15 mouse cellular contexts compared by ENCODE assay signal in the genomic region with DNA sequence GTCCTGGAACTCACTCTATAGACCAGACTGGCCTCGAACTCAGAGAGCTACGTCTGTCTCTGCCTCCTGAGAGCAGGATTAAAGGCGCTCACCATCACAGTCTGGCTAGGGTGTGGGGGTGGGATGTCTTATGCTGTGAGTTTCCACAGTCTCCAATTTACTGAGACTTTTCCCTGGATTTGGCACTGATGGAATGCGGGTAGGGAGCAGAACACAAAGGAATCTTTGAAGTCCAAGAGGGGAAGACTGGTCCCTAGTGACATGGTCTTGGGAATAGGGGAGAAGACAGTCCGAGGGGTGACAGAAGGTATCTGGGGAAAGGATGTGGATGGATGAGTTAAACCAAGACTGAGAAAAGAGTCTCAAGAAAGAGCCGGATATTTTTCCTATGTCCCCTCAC. TPM values are rescaled to one million over a fixed set of nuclear protein-coding genes. Genes with fewer than 3 reads are reported as not detected.
DNase-seq lines count a peak whose midpoint lies in the region; ATAC-seq and TF ChIP-seq lines count a peak whose summit lies in the region.
"Had no signal": no experiment of that assay in that cellular context is flagged by ENCODE, and none has a peak within 500 bp of the region (broad histone marks: within the 10 kb centered on the region; RNA-seq: fewer than 3 reads in every experiment).

No protein-coding gene starts in this region.

- peaks cover 2% of the 10 kb centered on the region; the same call in 1 of the 2 replicates for H3K27me3 ChIP-seq in lung, postnatal 0 days (replicated peaks; ENCODE audit: insufficient read depth, low read length)
- H3K27me3 ChIP-seq in hindbrain, embryonic 15.5 days = peaks cover 6% of the 10 kb centered on the region; the same call in 1 of the 2 replicates
- H3K27me3 ChIP-seq in neural tube, embryonic 14.5 days (ENCODE audit: control insufficient read depth, insufficient read depth, low read length) = peaks cover 6% of the 10 kb centered on the region; the same call in 1 of the 2 replicates

- WGBS in lung, postnatal 0 days = 36% methylated on average over 6 of the region's 6 CpGs
- 38% methylated on average over 6 of the region's 6 CpGs for WGBS in hindbrain, embryonic 15.5 days
- 38% methylated on average over 6 of the region's 6 CpGs for WGBS in neural tube, embryonic 14.5 days

- peak overlapping the region; percentile 45 for H3K4me2 ChIP-seq in lung, postnatal 0 days (replicated peaks; ENCODE audit: low read depth, low read length)
- H3K4me2 ChIP-seq in hindbrain, embryonic 15.5 days = peak overlapping the region; percentile 92
- H3K4me2 ChIP-seq in neural tube, embryonic 14.5 days (ENCODE audit: low read depth, low read length) = peak overlapping the region; percentile 73

- no peaks in the 10 kb centered on the region for H3K36me3 ChIP-seq in lung, postnatal 0 days (ENCODE audit: insufficient read depth, low read length)
- H3K36me3 ChIP-seq in hindbrain, embryonic 15.5 days = no peaks in the 10 kb centered on the region
- no peaks in the 10 kb centered on the region for H3K36me3 ChIP-seq in neural tube, embryonic 14.5 days (ENCODE audit: control insufficient read depth, insufficient read depth, low read length)
- H3K36me3 ChIP-seq: limb, embryonic 15.5 days; stomach, embryonic 15.5 days had no signal

- ATAC-seq in lung, postnatal 0 days = no peak
- no peak for ATAC-seq in hindbrain, embryonic 15.5 days (ENCODE audit: low FRiP score, low read depth)
- ATAC-seq in neural tube, embryonic 14.5 days (ENCODE audit: low read depth) = no peak

- H3K4me1 ChIP-seq in lung, postnatal 0 days (ENCODE audit: insufficient read depth, low read depth, low read length) = peaks cover 14% of the 10 kb centered on the region; the same call in 1 of the 2 replicates
- H3K4me1 ChIP-seq in hindbrain, embryonic 15.5 days (replicated peaks) = peaks cover 59% of the 10 kb centered on the region
- peaks cover 32% of the 10 kb centered on the region for H3K4me1 ChIP-seq in neural tube, embryonic 14.5 days (ENCODE audit: control insufficient read depth, insufficient read depth, low read length)

- no peak for TF ChIP-seq EP300 in lung, postnatal 0 days (IDR thresholded peaks at IDR 0.05)

- no peak overlapping the region; the same call in 1 of the 2 replicates for H3K4me3 ChIP-seq in lung, postnatal 0 days (ENCODE audit: low read depth, low read length)
- peak overlapping the region; percentile 70 for H3K4me3 ChIP-seq in hindbrain, embryonic 15.5 days
- H3K4me3 ChIP-seq in neural tube, embryonic 14.5 days (ENCODE audit: low read depth, low read length) = peak overlapping the region; percentile 42

- no peaks in the 10 kb centered on the region for H3K9me3 ChIP-seq in lung, postnatal 0 days (ENCODE audit: low read length)
- no peaks in the 10 kb centered on the region for H3K9me3 ChIP-seq in hindbrain, embryonic 15.5 days
- H3K9me3 ChIP-seq in neural tube, embryonic 14.5 days (ENCODE audit: control insufficient read depth, low read length) = no peaks in the 10 kb centered on the region
- H3K9me3 ChIP-seq: limb, embryonic 15.5 days; stomach, embryonic 15.5 days had no signal

- peak; percentile 61 for DNase-seq in cerebellum, adult 9-10 months
- no peak for DNase-seq in cerebellum, postnatal 36 days
- DNase-seq in lung, postnatal 0 days (ENCODE audit: low spot score) = no peak
- DNase-seq in lung, postnatal 36 days = no peak
- no peak for DNase-seq in adrenal gland, postnatal 36 days
- DNase-seq in MN1 (ENCODE audit: low spot score) = no peak
- DNase-seq: gastrocnemius, postnatal 36 days; kidney, postnatal 36 days; retina, postnatal 1 day had no signal

- 0 out of 2 replicates have a peak overlapping the region, but pooled peaks have one; percentile 12 for H3K9ac ChIP-seq in lung, postnatal 0 days (replicated peaks; ENCODE audit: low read depth)
- H3K9ac ChIP-seq in hindbrain, embryonic 15.5 days = peak overlapping the region; percentile 46; the same call in 1 of the 2 replicates
- peak overlapping the region; percentile 37; the same call in 1 of the 2 replicates for H3K9ac ChIP-seq in neural tube, embryonic 14.5 days (replicated peaks; ENCODE audit: low read depth, low read length)
- H3K9ac ChIP-seq: limb, embryonic 15.5 days; stomach, embryonic 15.5 days had no signal

- no peak for TF ChIP-seq CTCF in lung, postnatal 0 days (IDR thresholded peaks at IDR 0.05)

- no peak overlapping the region for H3K27ac ChIP-seq in lung, postnatal 0 days (ENCODE audit: low read length)
- H3K27ac ChIP-seq in hindbrain, embryonic 15.5 days (replicated peaks) = no peak overlapping the region
- H3K27ac ChIP-seq in neural tube, embryonic 14.5 days (ENCODE audit: low read depth, low read length) = no peak overlapping the region
- H3K27ac ChIP-seq: limb, embryonic 15.5 days; stomach, embryonic 15.5 days had no signal

RNA-seq across cellular contexts. Expression of gene Kcnc3, which starts 2.8 kb away (rescaled TPM):
- polyA plus RNA-seq in lung, postnatal 0 days (2015; fragmentation: Nextera tagmentation; extraction: Ambion mirVana) = 3.8 TPM in 2 replicates
- polyA plus RNA-seq in hindbrain, embryonic 15.5 days (2015; fragmentation: Nextera tagmentation; extraction: Ambion mirVana) = 6.7 and 6.8 TPM in 2 replicates
- polyA plus RNA-seq in neural tube, embryonic 14.5 days (2014; fragmentation: Nextera tagmentation; extraction: Ambion mirVana) = 7.5 and 8.9 TPM in 2 replicates
- 1 to 10 TPM; 2.6 to 3.9 TPM for total RNA-seq in adrenal gland, postnatal 36 days (2021)
- total RNA-seq: hematopoietic stem cell, adult 5-6 weeks had no signal

RNA-seq across cellular contexts. Expression of gene Napsa, which starts 15.5 kb away (rescaled TPM):
- polyA plus RNA-seq in lung, postnatal 0 days (2015; fragmentation: Nextera tagmentation; extraction: Ambion mirVana) = 824 and 832 TPM in 2 replicates
- 2.1 and 2.2 TPM in 2 replicates for polyA plus RNA-seq in hindbrain, embryonic 15.5 days (2015; fragmentation: Nextera tagmentation; extraction: Ambion mirVana)
- polyA plus RNA-seq in neural tube, embryonic 14.5 days (2014; fragmentation: Nextera tagmentation; extraction: Ambion mirVana) = 0.82 and 2.1 TPM in 2 replicates
- under 1 TPM; 0.40 to 0.89 TPM for total RNA-seq in adrenal gland, postnatal 36 days (2021)

RNA-seq across cellular contexts. Expression of gene Nr1h2, which starts 33.9 kb away (rescaled TPM):
- polyA plus RNA-seq in lung, postnatal 0 days (2015; fragmentation: Nextera tagmentation; extraction: Ambion mirVana) = 74.8 and 84.3 TPM in 2 replicates
- 60.3 and 70.4 TPM in 2 replicates for polyA plus RNA-seq in hindbrain, embryonic 15.5 days (2015; fragmentation: Nextera tagmentation; extraction: Ambion mirVana)
- polyA plus RNA-seq in neural tube, embryonic 14.5 days (2014; fragmentation: Nextera tagmentation; extraction: Ambion mirVana) = 57.2 and 59.5 TPM in 2 replicates
- total RNA-seq in adrenal gland, postnatal 36 days (2021) = 100 to 1,000 TPM in 1 of 2 experiments, 10 to 100 TPM in 1; 98.5 to 113 TPM

RNA-seq across cellular contexts. Expression of gene Pold1, which starts 39.0 kb away (rescaled TPM):
- polyA plus RNA-seq in lung, postnatal 0 days (2015; fragmentation: Nextera tagmentation; extraction: Ambion mirVana) = 13.5 and 17.5 TPM in 2 replicates
- 27.5 and 29.4 TPM in 2 replicates for polyA plus RNA-seq in hindbrain, embryonic 15.5 days (2015; fragmentation: Nextera tagmentation; extraction: Ambion mirVana)
- 9.4 and 12.5 TPM in 2 replicates for polyA plus RNA-seq in neural tube, embryonic 14.5 days (2014; fragmentation: Nextera tagmentation; extraction: Ambion mirVana)
- total RNA-seq in adrenal gland, postnatal 36 days (2021) = 10 to 100 TPM; 12.6 to 17.0 TPM

RNA-seq across cellular contexts. Expression of gene Spib, which starts 55.8 kb away (rescaled TPM):
- polyA plus RNA-seq in lung, postnatal 0 days (2015; fragmentation: Nextera tagmentation; extraction: Ambion mirVana) = 0.72 and 1.2 TPM in 2 replicates
- polyA plus RNA-seq in hindbrain, embryonic 15.5 days (2015; fragmentation: Nextera tagmentation; extraction: Ambion mirVana) = not detected in 2 replicates
- not detected in 2 replicates for polyA plus RNA-seq in neural tube, embryonic 14.5 days (2014; fragmentation: Nextera tagmentation; extraction: Ambion mirVana)
- total RNA-seq in adrenal gland, postnatal 36 days (2021) = under 1 TPM; 0.30 to 0.49 TPM
- total RNA-seq: gastrocnemius, postnatal 36 days; hematopoietic stem cell, adult 5-6 weeks had no signal
- polyA plus RNA-seq: embryonic facial prominence, embryonic 11.5 days had no signal

Comparison
In these comparisons a context has a peak if more than half of its experiments do, and no peak if none do; other contexts are left out.
1. RNA of gene Napsa, which starts 15.5 kb away (polyA plus RNA-seq): 824 to 832 TPM in lung, postnatal 0 days; 2.1 to 2.2 TPM in hindbrain, embryonic 15.5 days and 0.82 to 2.1 TPM in neural tube, embryonic 14.5 days; every median in the first group is over 100 times any median in the second.
2. Peak in every context shown above with its lines, with median percentiles within 50 percentile points of each other: H3K4me2 ChIP-seq and H3K9ac ChIP-seq.